Mouse (Mus musculus) C2C12 (cell line): ENCODE results near the gene Mafg.

ENCODE experiments used
- CTCF ChIP-seq: IDR thresholded peaks from one replicate; pipeline ENCODE4 v1.5.1; 2011; ENCODE audit not compliant: control insufficient read depth, insufficient read depth, insufficient read length
- MAX ChIP-seq: IDR thresholded peaks from one replicate; pipeline ENCODE4 v1.6.1; 2011; ENCODE audit warnings: mild to moderate bottlenecking, control low read depth
- USF1 ChIP-seq: IDR thresholded peaks from one replicate; pipeline ENCODE4 v1.6.1; 2011; ENCODE audit warnings: low read depth, mild to moderate bottlenecking, control low read depth, moderate library complexity

GRCm38 (mm10) chr11:120613976-120614375 lies 19.4 kb downstream of the Mafg start:
- no peak for TF ChIP-seq CTCF
- no peak for TF ChIP-seq USF1
- TF ChIP-seq MAX, result no peak
